Mouse (Mus musculus) G1E (cell line): Measurements from ENCODE around the gene Gm30191.

Experiments used
- CTCF ChIP-seq: IDR thresholded peaks from 2 replicates; pipeline ENCODE4 v1.5.1; 2012; ENCODE audit warnings: low read depth, low read length, inconsistent platforms, mixed read lengths
- GATA1 ChIP-seq: IDR thresholded peaks from 2 replicates; pipeline ENCODE4 v1.6.1; 2012; ENCODE audit warnings: borderline replicate concordance, low read length, inconsistent platforms, mixed read lengths
- GATA2 ChIP-seq: IDR thresholded peaks from 2 replicates; pipeline ENCODE4 v1.6.1; 2012; ENCODE audit warnings: low read depth, low read length, inconsistent platforms, borderline replicate concordance
- POLR2AphosphoS5 ChIP-seq: IDR thresholded peaks from 2 replicates; pipeline ENCODE4 v1.6.1; 2012; ENCODE audit warnings: low read depth, low read length, inconsistent platforms; ENCODE audit not compliant: insufficient replicate concordance
- TAL1 ChIP-seq: conservative IDR thresholded peaks from 2 replicates; pipeline ENCODE4 v1.6.1; 2012; ENCODE audit warnings: low read depth, low read length, inconsistent platforms, mixed read lengths

GRCm38 (mm10) chr4:134230431-134230830, 16.3 kb upstream of the Gm30191 start:
- TF ChIP-seq CTCF (no peak), TAL1 (no peak), GATA1 (no peak), POLR2AphosphoS5 (no peak), GATA2 (no peak)
